Mouse (Mus musculus): ENCODE results near the gene Evi2a. TPM values are rescaled to one million over a fixed set of nuclear protein-coding genes. Genes with fewer than 3 reads are reported as not detected.

Gene Evi2a
- total RNA-seq, 2 experiments from 2014 or later: 3.3 to 4.3 TPM

Other genes with a start within 250 kb of the Evi2a start
- gene Gm9964, start 233.7 kb downstream of the Evi2a start, total RNA-seq (2021): not detected
- 10 to 100 TPM; 21.4 to 22.4 TPM for gene Nf1, start 190.9 kb downstream of the Evi2a start, total RNA-seq (2021)
- gene Omg, start 26.5 kb downstream of the Evi2a start, total RNA-seq (2021): not detected
- gene Evi2b, start 6.8 kb downstream of the Evi2a start, total RNA-seq (2021): under 1 TPM; 0.24 to 0.59 TPM
- gene Evi2, start within 50 bp of the Evi2a start, total RNA-seq (2021): under 1 TPM in 1 of 2 experiments, not detected in 1; 0.18 TPM
- gene Rab11fip4, start 60.6 kb upstream of the Evi2a start, total RNA-seq (2021): 1 to 10 TPM in 1 of 2 experiments, under 1 TPM in 1; 0.74 to 1.6 TPM